Mouse (Mus musculus) forebrain, embryonic 15.5 days (tissue): ENCODE data around the gene Gm42517. TPM values are rescaled to one million over a fixed set of nuclear protein-coding genes. Genes with fewer than 3 reads are reported as not detected.

ENCODE experiments used
- ATAC-seq: fragments of 200-750 bp; cut with Nextera tagmentation; replicated peaks from 2 replicates; pipeline ENCODE4 v1.8.0; 2017; ENCODE audit warnings: mild to moderate bottlenecking, moderate TSS enrichment, moderate library complexity
- H3K27ac ChIP-seq: fragments of 300-500 bp; sonication (generic); replicated peaks from 2 replicates; pipeline ENCODE4 v1.5.1; 2015; ENCODE audit warnings: mild to moderate bottlenecking, inconsistent platforms
- H3K27me3 ChIP-seq: fragments of 300-500 bp; sonication (generic); 2 replicates; pipeline ENCODE4 v1.6.1; 2015; ENCODE audit warnings: inconsistent platforms
- H3K36me3 ChIP-seq: fragments of 300-500 bp; sonication (generic); 2 replicates; pipeline ENCODE4 v1.6.1; 2015; ENCODE audit warnings: mild to moderate bottlenecking, inconsistent platforms
- H3K4me1 ChIP-seq: fragments of 300-500 bp; sonication (generic); 2 replicates; pipeline ENCODE4 v1.6.1; 2015; ENCODE audit warnings: inconsistent platforms
- H3K4me2 ChIP-seq: fragments of 300-500 bp; sonication (generic); replicated peaks from 2 replicates; pipeline ENCODE4 v1.6.1; 2015; ENCODE audit warnings: mild to moderate bottlenecking, inconsistent platforms
- H3K4me3 ChIP-seq: fragments of 300-500 bp; sonication (generic); 2 replicates; pipeline ENCODE4 v1.5.1; 2015; ENCODE audit warnings: mild to moderate bottlenecking, inconsistent platforms
- H3K9ac ChIP-seq: fragments of 300-500 bp; sonication (generic); replicated peaks from 2 replicates; pipeline ENCODE4 v1.6.1; 2015; ENCODE audit warnings: mild to moderate bottlenecking, inconsistent platforms
- H3K9me3 ChIP-seq: fragments of 300-500 bp; sonication (generic); 2 replicates; pipeline ENCODE4 v1.6.1; 2016; ENCODE audit warnings: inconsistent platforms
- WGBS: fragments of 180-500 bp; shearing (Covaris S2); methylation state at CpG from one replicate; pipeline ENCODE4 v1.1.7; 2015; ENCODE audit warnings: mixed read lengths; 5-methylcytosine and 5-hydroxymethylcytosine counted together
- polyA plus RNA-seq: library from polyadenylated mRNA; unstranded; fragments of >200 nt; fragmentation: Nextera tagmentation; extraction: Ambion mirVana; gene quantifications from 2 replicates; pipeline ENCODE4 v1.2.1, GENCODE M21; 2015

The Gm42517 gene
- polyA plus RNA-seq, 1 experiment from 2014 or later, result 1.1 TPM

DNA sequence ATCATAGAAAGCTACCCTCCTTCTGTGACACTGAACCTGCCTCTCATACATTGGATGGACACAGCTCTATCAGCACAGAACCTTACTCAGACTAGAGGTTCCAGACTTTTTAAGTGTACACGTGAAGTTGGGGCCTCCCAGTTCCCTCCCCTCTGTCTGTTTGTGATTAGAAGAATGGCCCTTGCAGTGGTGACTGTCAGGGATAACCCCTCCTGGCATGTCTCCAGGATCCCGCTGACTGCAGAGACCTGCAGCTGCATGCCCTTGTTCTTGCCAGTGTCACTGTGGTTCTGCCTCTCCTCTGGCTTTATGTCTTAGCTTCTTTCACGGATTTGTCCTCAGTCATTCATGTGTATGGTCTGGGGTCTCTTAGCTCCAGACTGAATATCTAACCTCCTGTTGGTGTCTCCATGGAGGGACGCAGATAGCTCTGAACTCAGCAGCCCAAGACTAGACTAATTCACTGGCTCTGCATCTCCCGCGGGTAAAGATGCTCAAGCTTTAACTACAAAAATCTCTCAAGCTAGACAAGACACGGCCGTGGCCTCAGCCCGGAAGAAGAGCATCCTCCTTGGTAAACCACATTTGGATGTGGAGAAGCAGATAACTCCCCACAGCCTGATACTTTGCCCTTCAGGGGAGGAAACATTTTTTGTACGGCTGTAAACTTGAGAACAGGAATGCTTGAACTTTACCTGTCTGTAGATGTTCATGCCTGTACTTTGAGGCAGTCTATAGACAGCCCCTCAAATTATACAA is 22.2 kb downstream of the Gm42517 start:
- no peaks in the 10 kb centered on the region for H3K4me1 ChIP-seq
- H3K9me3 ChIP-seq, result no peaks in the 10 kb centered on the region
- WGBS, result 86% methylated on average over 10 of the region's 10 CpGs
- H3K27ac ChIP-seq, result no peak overlapping the region
- H3K9ac ChIP-seq, result no peak overlapping the region
- H3K36me3 ChIP-seq, result peaks cover 41% of the 10 kb centered on the region
- H3K27me3 ChIP-seq, result no peaks in the 10 kb centered on the region
- no peak for ATAC-seq
- H3K4me3 ChIP-seq, result no peak overlapping the region
- no peak overlapping the region for H3K4me2 ChIP-seq

DNA sequence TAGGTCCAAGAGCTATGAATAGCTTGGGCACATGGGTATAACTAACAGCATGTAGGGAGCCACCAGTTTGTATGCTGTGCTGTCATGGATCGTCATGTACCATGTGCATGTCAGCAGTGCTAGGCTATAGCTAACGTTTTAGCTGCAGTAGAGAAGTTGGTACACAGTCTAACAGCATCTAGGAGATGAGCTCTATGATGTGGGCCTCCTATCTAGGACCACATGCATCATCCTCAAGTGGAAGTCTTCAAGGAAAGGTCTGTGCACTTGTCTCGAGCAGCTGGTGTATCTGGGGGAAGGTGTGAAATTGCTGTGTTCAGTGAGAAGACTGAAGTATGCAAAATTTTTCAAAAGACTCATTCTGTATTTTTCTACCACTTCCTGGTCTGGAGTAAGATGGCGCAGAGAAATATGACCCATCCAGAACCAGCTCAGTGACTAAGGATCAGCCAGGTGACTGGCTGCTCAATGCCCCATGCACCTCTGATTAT is 24.0 kb downstream of the Gm42517 start:
- no peak overlapping the region for H3K27ac ChIP-seq
- no peak overlapping the region for H3K4me2 ChIP-seq
- 88% methylated on average over 4 of the region's 4 CpGs for WGBS
- ATAC-seq, result no peak
- no peaks in the 10 kb centered on the region for H3K9me3 ChIP-seq
- H3K9ac ChIP-seq, result no peak overlapping the region
- no peaks in the 10 kb centered on the region for H3K4me1 ChIP-seq
- H3K36me3 ChIP-seq, result peaks cover 37% of the 10 kb centered on the region
- no peaks in the 10 kb centered on the region for H3K27me3 ChIP-seq
- H3K4me3 ChIP-seq, result no peak overlapping the region

DNA sequence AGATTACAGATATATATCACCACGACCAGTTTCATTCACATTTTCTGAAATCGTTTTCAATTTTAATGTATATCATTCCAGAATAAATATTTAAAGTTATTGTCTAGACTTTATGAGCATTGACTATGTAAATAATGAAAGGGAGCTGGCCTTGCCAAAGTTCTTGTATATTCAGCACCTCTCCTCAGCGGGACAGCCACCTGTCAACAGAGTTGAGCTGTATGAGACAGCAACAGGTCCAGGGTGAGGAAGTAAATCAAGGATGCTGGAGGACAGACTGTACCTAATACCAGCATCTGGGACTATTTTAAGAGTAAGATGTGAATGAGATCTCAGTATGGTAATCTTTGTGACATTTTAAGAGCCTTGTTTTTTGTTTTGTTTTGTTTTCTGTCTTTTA is 29.7 kb downstream of the Gm42517 start:
- H3K4me3 ChIP-seq, result no peak overlapping the region
- H3K9me3 ChIP-seq, result no peaks in the 10 kb centered on the region
- H3K27ac ChIP-seq, result no peak overlapping the region
- no peaks in the 10 kb centered on the region for H3K27me3 ChIP-seq
- peaks cover 33% of the 10 kb centered on the region for H3K36me3 ChIP-seq
- H3K9ac ChIP-seq, result no peak overlapping the region
- no peaks in the 10 kb centered on the region for H3K4me1 ChIP-seq
- no peak overlapping the region for H3K4me2 ChIP-seq
- 85% methylated on average over 3 of the region's 3 CpGs for WGBS
- no peak for ATAC-seq

DNA sequence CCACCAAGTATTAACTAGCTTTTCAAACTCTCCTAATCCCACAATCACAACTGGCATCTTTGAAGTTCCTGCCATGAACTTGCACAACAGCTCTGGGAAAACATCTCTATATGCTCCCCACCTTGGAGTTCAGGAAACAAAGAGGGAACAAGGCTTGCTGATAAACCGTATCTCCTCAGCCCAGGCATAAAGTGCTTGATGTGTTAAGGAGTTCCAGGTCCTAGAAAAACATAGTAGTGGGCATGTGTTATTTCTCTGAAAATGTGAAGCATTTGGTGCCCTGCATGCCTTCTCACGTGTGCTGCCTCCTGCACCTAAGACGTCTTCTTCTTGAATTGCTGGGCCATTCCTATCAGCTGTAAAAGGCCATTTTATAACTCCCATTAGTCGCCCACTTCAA is 30.3 kb downstream of the Gm42517 start:
- WGBS, result 86% methylated on average over 4 of the region's 4 CpGs
- Histone ChIP-seq H3K36me3 (peaks cover 38% of the 10 kb centered on the region), H3K9me3 (no peaks in the 10 kb centered on the region), H3K4me3 (no peak overlapping the region), H3K4me1 (no peaks in the 10 kb centered on the region), H3K9ac (no peak overlapping the region), H3K27ac (no peak overlapping the region), H3K27me3 (no peaks in the 10 kb centered on the region), H3K4me2 (no peak overlapping the region)
- no peak for ATAC-seq

DNA sequence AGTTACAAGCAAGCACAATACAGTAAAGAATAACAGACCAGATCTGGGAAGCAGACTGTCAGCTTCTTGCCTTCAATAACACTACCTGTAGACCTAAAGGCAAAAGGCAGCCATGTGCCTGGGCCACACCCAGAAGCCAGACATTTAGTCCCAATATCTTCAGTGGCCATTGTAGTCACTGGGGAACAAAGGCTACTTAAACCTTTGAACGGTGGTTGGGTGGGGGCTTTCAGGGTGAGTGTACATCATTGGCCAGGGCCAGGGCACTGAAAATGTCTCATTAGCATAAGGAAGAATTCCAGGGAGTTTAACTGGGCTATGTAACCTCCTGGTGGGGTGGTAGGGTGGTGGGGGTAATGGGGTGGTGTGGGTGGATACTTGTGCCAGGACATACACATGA is 36.7 kb downstream of the Gm42517 start:
- H3K9me3 ChIP-seq, result no peaks in the 10 kb centered on the region
- no peak overlapping the region for H3K27ac ChIP-seq
- H3K4me1 ChIP-seq, result no peaks in the 10 kb centered on the region
- no peak for ATAC-seq
- peaks cover 42% of the 10 kb centered on the region for H3K36me3 ChIP-seq
- no peaks in the 10 kb centered on the region for H3K27me3 ChIP-seq
- H3K4me3 ChIP-seq, result no peak overlapping the region
- no peak overlapping the region for H3K9ac ChIP-seq
- WGBS, result 75% methylated on average over 1 of the region's 1 CpGs
- H3K4me2 ChIP-seq, result no peak overlapping the region

Other genes starting within 250 kb of the Gm42517 start
- 18.3 and 27.0 TPM in 2 replicates for gene Tmed5, start 235.3 kb downstream of the Gm42517 start, polyA plus RNA-seq
- 4.9 and 5.2 TPM in 2 replicates for gene Ccdc18, start 235.0 kb downstream of the Gm42517 start, polyA plus RNA-seq
- gene Dr1, start 99.0 kb downstream of the Gm42517 start, polyA plus RNA-seq, result 45.3 and 47.1 TPM in 2 replicates
- 6.2 and 6.4 TPM in 2 replicates for gene Pigg, start 55.3 kb downstream of the Gm42517 start, polyA plus RNA-seq
- 0.20 TPM in 1 of 2 replicates, not detected in the other for gene Pde6b, start 20.5 kb upstream of the Gm42517 start, polyA plus RNA-seq
- gene Atp5k, start 66.5 kb upstream of the Gm42517 start, polyA plus RNA-seq, result 367 and 408 TPM in 2 replicates
- 0.06 TPM in 2 replicates for gene Mfsd7a, start 81.0 kb upstream of the Gm42517 start, polyA plus RNA-seq
- gene Pcgf3, start 93.3 kb upstream of the Gm42517 start, polyA plus RNA-seq, result 33.3 and 36.5 TPM in 2 replicates
- gene Cplx1, start 182.1 kb upstream of the Gm42517 start, polyA plus RNA-seq, result 82.8 and 88.1 TPM in 2 replicates